Mouse (Mus musculus): Measurements from ENCODE around the gene Uqcrh.

Uqcrh gene

DNA sequence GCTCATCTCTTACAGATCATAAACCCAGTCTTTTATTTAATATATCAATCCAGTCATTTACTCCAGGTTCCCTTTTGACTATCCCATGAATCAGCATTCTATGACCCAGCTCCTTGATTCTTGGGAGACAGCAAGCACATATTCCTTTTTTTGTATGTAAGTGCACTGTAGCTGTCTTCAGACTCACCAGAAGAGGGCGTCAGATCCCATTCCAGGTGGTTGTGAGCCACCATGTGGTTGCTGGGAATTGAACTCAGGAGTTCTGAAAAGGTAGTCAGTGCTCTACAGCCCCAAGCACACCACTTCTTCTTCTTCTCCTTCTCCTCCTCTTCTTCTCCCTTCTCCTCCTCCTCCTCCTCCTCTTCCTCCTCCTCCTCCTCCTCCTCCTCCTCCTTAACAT lies 17.3 kb downstream of the Uqcrh start:
- DNase-seq (ENCODE audit: low spot score in 2 of 2): no peak

DNA sequence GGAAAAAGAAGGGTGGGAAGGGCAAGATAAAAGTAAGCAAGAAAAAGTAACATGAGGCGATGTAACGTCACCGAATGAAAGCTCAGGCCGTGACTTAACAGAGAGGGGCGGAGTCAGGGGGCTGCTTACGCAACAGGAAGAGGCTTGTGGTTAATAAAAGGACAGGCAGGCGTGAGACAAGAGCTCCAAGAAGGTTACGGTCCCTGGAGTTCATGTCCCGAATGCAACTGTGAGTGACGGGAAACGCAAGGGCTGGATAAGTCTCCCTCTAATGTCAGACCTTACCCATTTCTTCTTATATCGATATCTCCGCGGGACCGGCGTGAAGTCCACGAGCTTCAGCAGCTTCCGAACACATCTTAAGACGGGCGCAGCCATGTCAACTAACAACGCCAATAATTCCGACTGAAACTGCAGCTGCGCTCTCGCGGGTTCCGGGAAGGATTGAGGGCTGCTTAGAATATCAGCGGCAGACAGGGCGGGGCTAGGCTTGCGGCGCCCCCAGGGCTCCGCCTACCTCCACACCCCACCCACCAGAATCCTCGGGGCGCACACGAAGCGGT lies 21.4 kb downstream of the Uqcrh start, which contains the start of gene Nsun4:
Nsun4 (minus strand) TSS at position 478 of the 563 bp plus-strand sequence.
- peak; percentile 87 to 90 for DNase-seq (ENCODE audit: low spot score in 2 of 2)

DNA sequence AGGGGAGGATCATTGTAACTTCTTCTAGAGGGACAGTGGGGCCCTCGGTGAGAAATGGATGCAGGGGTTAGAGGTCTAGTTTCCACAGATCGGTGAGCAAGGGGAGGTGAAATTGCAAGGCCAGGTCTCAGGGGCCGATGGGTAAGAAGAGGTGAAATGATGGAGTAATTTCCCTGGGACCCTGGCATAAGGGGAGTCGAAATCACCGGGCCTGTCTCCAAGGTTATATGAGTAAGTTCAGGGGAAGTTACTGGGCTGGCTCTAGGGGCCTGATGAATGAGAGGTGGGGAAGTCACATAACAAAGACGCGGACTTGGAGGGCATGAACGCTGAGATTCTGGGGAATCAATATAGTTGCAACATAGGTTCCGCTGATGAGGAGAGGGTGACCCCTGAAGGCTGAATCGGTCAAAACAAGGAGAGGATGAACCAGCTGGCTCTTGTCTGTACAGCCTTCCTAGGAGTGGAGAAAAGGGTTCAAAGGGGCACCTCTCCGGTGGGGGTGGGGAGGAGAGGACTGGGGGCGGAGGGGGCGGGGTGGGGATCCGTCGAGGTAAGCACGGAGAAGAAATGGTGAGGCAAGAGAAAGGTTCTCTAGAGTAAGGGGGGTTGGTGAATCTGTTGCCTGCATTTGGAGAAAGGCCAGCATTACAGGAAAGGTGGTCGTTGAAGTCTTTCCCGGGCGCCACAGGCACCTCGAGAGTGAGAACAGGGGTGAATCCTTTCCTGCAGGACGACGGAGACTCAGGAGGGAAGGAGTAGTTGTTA lies 22.2 kb downstream of the Uqcrh start:
- peak; percentile 29 to 64 for DNase-seq (ENCODE audit: low spot score in 2 of 2)

DNA sequence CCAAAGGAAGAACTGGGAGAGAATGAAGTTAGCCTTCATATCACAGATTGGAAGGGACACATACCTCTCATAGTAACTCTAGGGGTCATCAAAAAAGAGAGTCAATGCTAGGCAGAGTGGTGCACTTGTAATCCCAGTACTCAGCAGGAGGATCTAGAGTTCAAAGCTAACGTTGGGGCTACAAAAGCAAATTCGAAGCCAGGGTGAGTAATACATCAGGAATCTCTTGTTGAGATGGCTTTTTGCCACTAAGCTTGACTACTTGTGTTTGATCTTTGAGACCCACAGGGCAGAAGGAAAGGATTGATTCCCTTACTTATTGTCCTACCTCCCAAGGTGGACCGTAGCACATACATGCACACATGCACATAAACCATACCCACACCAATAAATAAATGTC lies 25.7 kb downstream of the Uqcrh start:
- DNase-seq (ENCODE audit: low spot score in 2 of 2): no peak

DNA sequence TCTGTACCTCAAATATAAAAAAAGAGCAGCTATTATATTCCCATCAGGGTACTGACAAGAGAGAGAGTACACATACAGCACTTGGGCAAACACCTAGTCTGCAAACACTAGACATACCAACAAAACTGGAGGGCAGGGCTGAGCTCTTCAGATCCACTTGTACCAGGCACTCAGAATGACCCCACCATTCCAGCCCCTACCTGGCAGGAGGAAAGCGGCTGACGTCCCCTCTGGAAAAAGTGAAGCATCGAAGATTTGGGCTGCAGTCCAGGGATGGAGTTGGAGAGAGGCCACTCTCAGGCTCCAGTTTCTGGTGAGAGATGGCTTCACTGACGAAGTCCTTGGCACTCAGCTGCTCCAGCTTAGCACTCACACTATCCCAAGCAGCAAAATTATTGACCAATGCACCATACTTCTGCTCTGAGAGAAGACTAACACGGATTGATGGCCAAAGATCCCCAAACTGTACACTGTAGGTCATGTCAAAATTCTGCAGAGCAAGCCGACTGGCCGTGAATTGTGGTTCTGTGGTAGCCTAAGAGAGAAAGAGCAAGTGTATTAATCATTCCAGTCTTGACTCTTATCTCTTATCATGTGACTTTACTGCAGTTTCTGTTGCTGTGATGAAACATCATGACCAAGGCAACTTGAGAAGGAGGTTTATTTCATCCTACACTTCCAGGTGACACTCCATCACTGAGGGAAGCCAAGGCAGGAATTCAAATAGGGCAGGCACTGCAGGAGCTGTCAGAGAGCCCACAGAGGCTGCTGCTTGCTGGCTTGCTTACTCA lies 26.5 kb downstream of the Uqcrh start:
- DNase-seq (ENCODE audit: low spot score in 2 of 2): no peak

DNA sequence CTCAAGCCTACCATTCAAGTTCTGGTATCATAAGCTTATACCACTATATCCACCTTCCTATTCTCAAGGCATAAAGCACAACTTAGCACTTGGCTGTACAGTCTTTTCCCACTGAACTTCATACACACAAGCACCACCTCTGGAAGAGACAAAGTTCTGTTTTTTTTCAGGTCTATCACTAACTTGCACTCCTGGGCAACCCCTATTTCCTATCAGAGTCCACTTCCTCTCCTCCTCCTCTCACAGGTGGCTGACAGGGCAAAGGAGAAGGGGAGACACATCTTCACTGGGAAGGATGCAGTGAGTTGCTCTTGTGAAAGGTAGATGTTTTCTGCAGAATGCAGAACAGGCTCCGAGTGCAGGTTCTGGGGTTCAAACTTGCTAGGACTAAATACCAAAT lies 27.2 kb downstream of the Uqcrh start:
- no peak for DNase-seq (ENCODE audit: low spot score in 2 of 2)

DNA sequence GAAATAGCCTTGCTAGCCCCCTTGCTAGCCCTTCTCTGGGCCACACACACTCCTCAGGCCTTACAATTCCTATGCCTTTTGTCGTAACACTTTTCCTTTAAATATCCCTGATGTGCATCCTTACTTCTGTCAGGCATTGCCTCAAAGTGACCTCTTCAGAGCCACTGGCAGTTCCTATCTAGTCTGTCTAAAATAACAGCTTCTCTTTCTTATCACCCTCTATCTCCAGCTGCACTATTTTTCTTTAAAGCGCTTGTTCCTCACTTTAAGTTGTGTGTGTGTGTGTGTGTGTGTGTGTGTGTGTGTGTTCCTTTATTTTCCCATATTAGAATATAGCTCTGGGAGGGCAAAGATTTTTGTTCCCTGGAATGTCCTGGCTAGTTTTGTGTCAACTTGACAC lies 28.3 kb downstream of the Uqcrh start:
- no peak for DNase-seq (ENCODE audit: low spot score in 2 of 2)

DNA sequence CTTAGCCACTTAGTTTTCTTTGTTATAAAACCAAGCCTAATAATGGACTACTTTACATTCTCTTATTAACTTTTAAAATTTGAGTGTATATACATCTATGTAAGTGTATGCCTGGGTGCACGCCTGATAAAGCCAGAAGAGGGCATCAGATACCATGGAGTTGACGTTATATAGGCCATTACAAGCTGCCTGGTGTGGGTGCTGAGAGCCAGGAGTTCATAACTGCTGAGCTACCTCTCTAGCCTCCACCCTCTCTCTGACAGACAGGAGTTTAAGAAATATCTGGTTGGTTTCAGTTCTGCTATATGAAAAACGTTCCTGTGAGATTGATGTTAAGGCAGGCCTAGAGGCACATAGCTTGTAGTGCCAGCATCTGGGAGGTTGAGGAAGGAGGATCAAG lies 32.7 kb downstream of the Uqcrh start:
- no peak for DNase-seq (ENCODE audit: low spot score in 2 of 2)

DNA sequence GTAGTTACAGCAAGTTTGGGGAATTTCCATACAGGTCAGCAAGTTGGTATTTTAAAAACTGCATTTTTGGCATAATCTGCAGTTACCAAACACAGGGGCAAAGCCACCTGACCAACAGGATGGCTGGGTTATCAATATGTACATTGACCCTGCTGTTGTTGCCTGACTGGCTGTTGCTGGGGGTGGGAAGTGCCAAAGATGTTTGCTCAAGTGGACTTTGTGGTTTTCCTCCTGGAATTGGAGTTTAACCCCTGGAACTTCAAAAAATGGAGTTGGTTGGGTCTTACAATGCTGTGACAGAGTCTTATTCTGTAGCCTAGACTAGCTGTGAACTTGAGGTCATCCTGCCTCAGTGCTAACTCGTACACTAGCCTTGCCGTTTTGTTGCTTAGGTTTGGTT lies 34.4 kb downstream of the Uqcrh start:
- DNase-seq (ENCODE audit: low spot score in 2 of 2): no peak

DNA sequence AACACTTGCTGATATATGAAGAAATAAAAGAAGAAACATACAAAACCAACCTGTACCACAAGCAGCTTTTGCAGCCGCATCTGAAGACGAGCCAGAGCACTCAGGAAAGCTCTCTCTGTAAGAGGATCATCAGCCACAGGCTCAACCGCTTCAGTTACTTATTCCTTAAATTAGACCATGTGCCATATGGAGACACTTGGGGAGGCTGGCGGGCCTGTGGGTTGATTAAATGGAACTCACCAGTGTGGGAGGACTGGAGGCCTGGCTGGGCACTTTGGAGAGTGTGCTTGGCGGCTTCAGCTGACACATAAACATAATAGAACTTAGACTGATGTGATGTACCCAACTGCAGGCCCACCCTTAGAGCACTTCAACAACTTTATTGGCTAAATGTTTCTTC lies 41.5 kb downstream of the Uqcrh start:
- DNase-seq (ENCODE audit: low spot score in 2 of 2): no peak

DNA sequence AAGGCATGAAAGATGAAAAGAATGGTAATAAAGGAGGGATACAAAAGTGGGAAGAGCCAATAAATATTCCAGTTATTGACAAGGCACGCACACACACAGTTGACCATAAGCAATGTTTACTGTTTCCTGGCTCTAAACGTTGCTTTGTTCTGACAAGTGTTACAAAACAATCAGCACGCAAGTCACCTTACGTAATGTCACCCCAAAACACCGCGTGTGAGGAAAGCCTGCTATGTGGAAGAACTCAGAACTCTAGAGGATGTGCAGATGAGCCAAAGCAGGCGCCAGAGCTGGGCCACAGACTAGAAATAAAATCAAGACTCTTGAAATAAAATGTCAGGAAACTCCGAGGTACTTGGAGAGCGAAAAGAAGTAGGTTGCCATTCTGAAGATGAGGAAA lies 42.0 kb downstream of the Uqcrh start:
- DNase-seq (ENCODE audit: low spot score in 2 of 2): no peak

DNA sequence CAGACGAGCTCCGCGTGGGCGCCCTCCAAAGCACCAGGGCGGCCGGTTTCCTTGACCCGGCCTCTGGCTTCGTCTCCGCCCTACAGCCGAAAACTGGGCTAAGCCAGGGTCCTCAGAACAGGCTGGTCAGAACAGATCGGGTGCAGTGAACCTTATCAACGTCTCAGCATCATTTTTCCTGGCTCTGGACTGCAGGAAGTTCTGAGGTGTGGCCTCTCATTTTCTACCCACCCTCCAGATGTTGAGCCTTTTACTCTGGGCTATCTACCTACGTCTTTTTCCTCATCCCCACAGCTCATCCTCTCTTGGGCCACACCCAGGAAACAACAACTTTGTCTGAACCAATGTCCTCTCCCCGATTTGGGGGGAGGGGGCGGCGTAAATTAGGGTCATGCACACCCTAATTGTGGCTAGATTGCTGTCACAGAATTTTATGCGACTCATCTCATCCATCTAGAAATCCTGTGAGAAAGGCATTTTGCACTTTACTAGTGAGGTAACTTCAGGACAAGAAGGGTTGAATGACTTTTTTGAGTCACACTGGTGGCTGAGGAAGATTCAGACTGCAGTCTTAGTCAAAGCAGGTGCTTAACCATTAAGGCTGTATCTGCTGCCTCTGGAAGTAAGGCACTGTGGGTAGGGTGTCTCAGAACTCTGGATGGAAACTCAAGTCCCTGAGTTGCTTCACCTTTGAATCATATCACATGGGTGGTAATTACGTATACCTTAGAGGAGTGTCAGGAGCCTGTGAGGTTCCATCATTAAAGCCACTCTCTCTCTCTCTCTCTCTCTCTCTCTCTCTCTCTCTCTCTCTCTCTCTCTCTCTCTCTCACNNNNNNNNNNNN lies 56.7 kb downstream of the Uqcrh start, which contains the start of gene Faah:
Faah (minus strand) TSS at position 25 of the 845 bp plus-strand sequence.
- DNase-seq (ENCODE audit: low spot score in 2 of 2): no peak

DNA sequence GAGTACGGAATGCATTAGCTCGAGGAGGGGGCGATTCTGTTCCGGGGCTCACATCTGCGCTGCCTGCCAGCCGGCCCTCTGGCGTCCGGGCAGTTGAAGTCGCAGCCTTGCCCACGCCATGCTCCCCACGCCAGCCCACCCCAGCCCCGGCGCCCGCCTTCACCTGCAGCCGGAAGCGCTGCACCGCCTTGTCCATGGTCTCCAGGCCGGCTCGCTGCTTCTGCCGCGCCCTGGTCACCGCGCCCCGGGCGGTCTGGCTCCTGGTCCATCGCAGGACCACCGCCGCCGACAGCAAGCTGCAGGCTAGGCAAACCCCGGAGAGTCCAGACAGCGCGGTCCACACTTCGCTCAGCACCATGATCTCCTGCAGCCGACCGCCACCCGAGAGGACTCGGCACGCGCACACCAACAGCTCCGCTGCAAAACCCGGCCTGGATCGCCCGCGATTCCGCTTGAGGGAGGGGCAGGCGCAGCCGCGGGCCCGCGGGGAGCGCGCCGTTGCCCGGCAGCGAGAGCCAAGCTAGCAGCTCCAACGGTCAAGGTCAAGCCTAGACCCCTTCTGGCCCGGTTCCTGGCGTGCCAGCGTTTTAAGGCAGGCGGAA lies 57.5 kb downstream of the Uqcrh start:
- peak; percentile 33 to 71 for DNase-seq (ENCODE audit: low spot score in 2 of 2)

Data from spleen, postnatal 4 days (tissue).